Mouse (Mus musculus) kidney, postnatal 36 days (tissue): ENCODE data around the gene Scube2.

Experiments
- DNase-seq, 2 experiments: peaks; one replicate each; pipeline ENCODE4 v3.0.0; 2021 to 2022; ENCODE audit warnings: mixed read lengths in 2 of 2

The Scube2 gene

GRCm38 (mm10) chr7:109850531-109850930 lies 14.9 kb downstream of the Scube2 start:
- DNase-seq = no peak

GRCm38 (mm10) chr7:109849750-109850434 lies 15.6 kb downstream of the Scube2 start:
- DNase-seq = no peak

GRCm38 (mm10) chr7:109848867-109849733 lies 16.4 kb downstream of the Scube2 start:
- DNase-seq = no peak

- no peak for DNase-seq
Measured at GRCm38 (mm10) chr7:109844100-109844499, 21.4 kb downstream of the Scube2 start.

GRCm38 (mm10) chr7:109841618-109842418 lies 23.7 kb downstream of the Scube2 start:
- no peak for DNase-seq

- DNase-seq = no peak
Measured at GRCm38 (mm10) chr7:109841031-109841430, 24.4 kb downstream of the Scube2 start.

- DNase-seq = no peak
Measured at GRCm38 (mm10) chr7:109838613-109839012, 26.9 kb downstream of the Scube2 start.

- DNase-seq = no peak
Measured at GRCm38 (mm10) chr7:109837651-109838050, 27.8 kb downstream of the Scube2 start.

- DNase-seq = no peak
Measured at GRCm38 (mm10) chr7:109834894-109835293, 30.6 kb downstream of the Scube2 start.

GRCm38 (mm10) chr7:109831376-109831775 lies 34.1 kb downstream of the Scube2 start:
- no peak for DNase-seq

GRCm38 (mm10) chr7:109826911-109827310 lies 38.6 kb downstream of the Scube2 start:
- DNase-seq = peak; percentile 13 to 24

- no peak for DNase-seq
Measured at GRCm38 (mm10) chr7:109825293-109825692, 40.2 kb downstream of the Scube2 start.

GRCm38 (mm10) chr7:109818600-109818999 lies 46.9 kb downstream of the Scube2 start:
- DNase-seq = no peak

GRCm38 (mm10) chr7:109817954-109818353 lies 47.5 kb downstream of the Scube2 start:
- no peak for DNase-seq

- DNase-seq = no peak
Measured at GRCm38 (mm10) chr7:109813330-109814140, 51.9 kb downstream of the Scube2 start.

- no peak for DNase-seq
Measured at GRCm38 (mm10) chr7:109807616-109808485, 57.6 kb downstream of the Scube2 start.

- DNase-seq = peak; percentile 29 to 76
Measured at GRCm38 (mm10) chr7:109804843-109805242, 60.6 kb downstream of the Scube2 start.

- no peak for DNase-seq
Measured at GRCm38 (mm10) chr7:109804355-109804754, 61.1 kb downstream of the Scube2 start.

GRCm38 (mm10) chr7:109803516-109803915 lies 62.0 kb downstream of the Scube2 start:
- no peak for DNase-seq

GRCm38 (mm10) chr7:109800626-109801025 lies 64.9 kb downstream of the Scube2 start:
- no peak for DNase-seq

GRCm38 (mm10) chr7:109799168-109799567 lies 66.3 kb downstream of the Scube2 start:
- DNase-seq = peak in 1 of 2 experiments; percentile 19
